Mouse (Mus musculus) lung, adult 2 months (tissue): ENCODE results near the gene Tymp.

Experiments
- CTCF ChIP-seq: fragments of 200-500 bp; IDR thresholded peaks from 2 replicates; pipeline ENCODE4 v1.5.1; 2011; ENCODE audit warnings: mild to moderate bottlenecking, low read length, control low read depth; ENCODE audit not compliant: insufficient read depth
- POLR2A ChIP-seq: fragments of 200-500 bp; IDR thresholded peaks from 2 replicates; pipeline ENCODE4 v1.6.1; 2011; ENCODE audit warnings: low read depth, mild to moderate bottlenecking, control low read depth, low read length, borderline replicate concordance; ENCODE audit errors: extremely low read depth

DNA sequence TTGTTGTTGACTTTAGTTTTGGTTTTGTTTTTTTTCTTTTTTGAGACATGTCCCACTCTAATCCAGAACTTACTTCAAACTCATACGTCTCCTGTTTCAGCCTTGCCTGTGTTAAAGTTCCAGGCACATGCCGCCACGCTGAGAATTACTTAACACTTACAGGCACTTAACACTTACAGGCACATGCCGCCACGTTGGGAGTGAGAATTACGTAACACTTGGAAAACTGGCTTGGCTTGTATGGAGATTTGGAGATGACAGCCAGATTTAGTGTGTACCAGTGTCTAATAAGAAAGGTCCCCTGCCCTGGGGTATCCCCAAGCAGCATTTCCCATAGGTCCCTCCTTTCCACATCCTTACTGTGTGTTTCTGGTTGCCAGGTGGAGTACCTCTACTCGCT is 13.8 kb downstream of the Tymp start:
- TF ChIP-seq POLR2A (no peak), CTCF (no peak)
